Mouse (Mus musculus) ovary, postnatal 10 days (tissue): ENCODE results near the gene Rimbp2.
"Not testable (repeated sequence)": the region's sequence is repeated elsewhere in the genome, so short reads cannot be mapped to it uniquely, and the experiment has no call there.

Source experiments
- DNase-seq: peaks from one replicate; pipeline ENCODE4 v3.0.0; 2022; ENCODE audit warnings: low spot score

The Rimbp2 gene

GRCm38 (mm10) chr5:128745206-128745605, 208.1 kb downstream of the Rimbp2 start:
- no peak for DNase-seq

GRCm38 (mm10) chr5:128744351-128744750, 208.9 kb downstream of the Rimbp2 start:
- no peak for DNase-seq

- no peak for DNase-seq
Measured at GRCm38 (mm10) chr5:128739838-128740171, 213.5 kb downstream of the Rimbp2 start.

- DNase-seq = no peak
Measured at GRCm38 (mm10) chr5:128739168-128739837, 214.0 kb downstream of the Rimbp2 start.

- DNase-seq = no peak
Measured at GRCm38 (mm10) chr5:128735921-128736320, 217.4 kb downstream of the Rimbp2 start.

GRCm38 (mm10) chr5:128733955-128734354, 219.3 kb downstream of the Rimbp2 start:
- DNase-seq = no peak

GRCm38 (mm10) chr5:128732416-128733014, 220.8 kb downstream of the Rimbp2 start:
- no peak for DNase-seq

- no peak for DNase-seq
Measured at GRCm38 (mm10) chr5:128730634-128731033, 222.7 kb downstream of the Rimbp2 start.

GRCm38 (mm10) chr5:128729341-128729740, 223.9 kb downstream of the Rimbp2 start:
- no peak for DNase-seq

GRCm38 (mm10) chr5:128720461-128720860, 232.8 kb downstream of the Rimbp2 start:
- not testable (repeated sequence) for DNase-seq

- DNase-seq = no peak
Measured at GRCm38 (mm10) chr5:128715171-128715570, 238.1 kb downstream of the Rimbp2 start.

- DNase-seq = no peak
Measured at GRCm38 (mm10) chr5:128711847-128712246, 241.4 kb downstream of the Rimbp2 start.

- no peak for DNase-seq
Measured at GRCm38 (mm10) chr5:128710596-128710995, 242.7 kb downstream of the Rimbp2 start.

- no peak for DNase-seq
Measured at GRCm38 (mm10) chr5:128708929-128709328, 244.4 kb downstream of the Rimbp2 start.
